Mouse (Mus musculus) adrenal gland, adult 2 months (tissue): ENCODE measurements at regions not wholly inside any gene's neighbourhood (a gene's known extent, or its start where the extent isn't known, plus 50 kb on each side); places are given as distances from the start of the nearest gene placed in this dataset.
"Not testable (repeated sequence)": the region's sequence is repeated elsewhere in the genome, so short reads cannot be mapped to it uniquely, and the experiment has no call there.

Source experiments
- DNase-seq: peaks from one replicate; pipeline ENCODE4 v3.0.0; 2021

GRCm38 (mm10) chr13:96327707-96328106, 60.4 kb upstream of the Poc5 start:
- DNase-seq: no peak

GRCm38 (mm10) chr13:96324636-96325035, 63.5 kb upstream of the Poc5 start:
- no peak for DNase-seq

DNA sequence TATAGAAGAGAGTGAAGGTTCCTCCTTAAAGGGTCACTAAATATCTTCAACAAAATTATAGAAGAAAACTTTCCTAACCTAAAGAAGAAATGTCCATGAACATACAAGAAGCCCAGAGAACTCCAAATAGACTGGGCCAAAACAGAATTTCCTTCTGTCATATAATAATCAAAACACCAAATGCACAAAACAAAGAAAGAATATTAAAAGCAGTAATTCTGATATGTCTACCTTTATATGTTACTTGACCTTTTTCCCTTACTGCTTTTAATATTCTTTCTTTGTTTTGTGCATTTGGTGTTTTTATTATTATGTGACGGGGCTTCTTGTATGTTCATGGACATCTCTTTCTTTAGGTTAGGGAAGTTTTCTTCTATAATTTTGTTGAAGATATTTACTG, 70.9 kb upstream of the Poc5 start:
- not testable (repeated sequence) for DNase-seq

- DNase-seq: no peak
Observed at GRCm38 (mm10) chr13:96313241-96313640, 74.9 kb upstream of the Poc5 start.

GRCm38 (mm10) chr13:96302495-96302894, 85.6 kb upstream of the Poc5 start:
- DNase-seq: no peak

GRCm38 (mm10) chr13:96287797-96288196, 100.3 kb upstream of the Poc5 start:
- no peak for DNase-seq

DNA sequence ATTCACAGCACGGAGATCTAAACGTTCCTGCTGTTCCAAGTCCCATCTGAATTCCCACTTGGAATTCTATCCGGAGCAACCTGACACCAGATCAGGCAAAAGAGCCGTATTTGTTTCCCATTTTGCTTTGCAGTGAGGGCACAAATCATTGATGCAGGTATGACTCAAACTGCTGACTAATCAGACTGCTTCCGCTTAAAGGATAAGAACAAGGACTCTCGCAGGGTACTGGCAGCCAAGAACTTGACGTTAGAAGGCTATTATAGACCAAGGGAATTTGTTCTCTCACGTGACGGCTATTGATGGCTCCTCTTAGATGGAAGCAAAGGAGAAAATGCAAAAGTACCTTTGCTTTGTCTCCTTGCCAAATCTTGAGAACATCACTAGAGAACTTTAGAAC, 118.1 kb upstream of the Poc5 start:
- peak; percentile 63 for DNase-seq

GRCm38 (mm10) chr13:96256001-96256400, 123.6 kb upstream of the Sv2c start:
- DNase-seq: no peak

DNA sequence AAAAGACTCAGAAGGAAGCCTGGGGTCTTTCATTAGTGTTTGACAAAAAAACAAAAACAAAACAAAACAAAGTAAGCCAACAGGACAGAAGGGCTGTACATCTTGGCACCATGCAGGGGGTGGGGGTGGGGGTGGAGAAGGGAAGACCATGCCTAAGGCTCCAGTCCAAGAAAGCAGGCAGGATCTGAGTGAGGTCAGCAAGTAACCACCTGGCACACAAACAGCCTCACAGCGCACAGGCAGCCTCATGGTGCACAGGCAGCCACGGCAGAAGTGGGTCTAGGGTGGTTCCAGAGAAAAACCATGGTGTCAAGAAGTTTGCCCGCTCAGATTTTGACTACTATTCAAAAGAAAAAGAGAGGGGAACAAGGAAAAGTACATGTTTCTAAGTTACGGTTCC, 122.0 kb upstream of the Sv2c start:
- no peak for DNase-seq

DNA sequence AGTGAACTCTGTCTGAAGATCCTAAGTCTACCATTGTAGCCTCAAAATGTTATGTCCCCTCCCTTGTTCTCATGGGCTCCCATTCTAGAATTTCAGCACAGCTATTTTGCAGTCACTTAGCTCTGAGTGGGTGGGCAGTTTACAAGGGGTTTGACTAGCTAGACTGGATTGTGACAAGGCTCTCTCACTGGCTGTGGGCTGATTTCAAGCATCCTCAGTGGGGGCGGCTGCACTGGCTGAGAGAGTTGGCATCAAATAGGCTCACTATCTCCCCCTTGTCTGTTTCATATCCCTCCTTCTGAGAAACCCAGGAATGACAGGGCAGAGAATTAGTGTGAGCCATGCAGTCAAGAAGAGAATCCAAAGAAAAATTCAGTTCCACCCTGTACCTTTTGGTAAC, 88.4 kb upstream of the Sv2c start:
- DNase-seq: no peak

DNA sequence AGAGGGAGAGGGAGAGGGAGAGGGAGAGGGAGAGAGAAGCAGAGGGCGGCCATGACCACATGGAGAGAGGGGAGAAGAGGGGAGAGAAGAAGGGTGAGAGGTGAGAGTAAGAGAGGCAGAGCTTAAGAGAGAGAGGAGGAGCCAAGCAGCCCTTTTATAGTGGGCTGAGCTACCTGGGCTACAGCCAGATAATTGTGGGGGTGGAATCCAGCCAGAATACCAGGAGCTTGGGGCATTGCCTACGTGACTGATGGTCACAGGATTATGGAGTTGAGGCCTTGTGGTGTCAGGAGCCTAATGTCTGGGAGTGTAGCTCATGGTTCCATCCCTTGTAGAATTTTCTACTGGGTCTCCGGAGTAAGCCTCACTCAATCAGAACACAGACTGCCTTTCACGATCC, 83.1 kb upstream of the Sv2c start:
- DNase-seq: no peak

DNA sequence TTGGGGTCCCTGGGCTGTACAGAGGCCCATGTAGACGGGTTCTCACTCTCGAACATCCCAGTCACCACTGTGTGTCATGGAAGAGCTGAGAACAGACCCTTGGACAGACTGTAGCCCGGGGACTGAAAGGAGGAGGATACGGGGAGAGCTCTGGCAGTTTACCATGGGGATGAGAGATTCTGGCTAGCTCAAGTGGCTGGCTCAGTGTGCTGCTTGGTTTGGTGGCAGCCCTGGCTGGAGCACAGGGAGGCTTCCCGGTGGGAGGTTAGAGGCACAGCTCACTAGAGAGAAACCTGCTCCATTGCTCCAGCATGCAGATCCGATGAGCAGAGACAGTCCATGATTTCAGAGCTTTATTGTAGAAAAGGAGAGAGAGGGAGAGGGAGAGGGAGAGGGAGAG, 82.7 kb upstream of the Sv2c start:
- no peak for DNase-seq

- no peak for DNase-seq
Observed at GRCm38 (mm10) chr13:96206072-96206471, 73.7 kb upstream of the Sv2c start.

- no peak for DNase-seq
Observed at GRCm38 (mm10) chr13:96188618-96189017, 56.2 kb upstream of the Sv2c start.
